Mouse (Mus musculus) gastrocnemius, postnatal 14 days (tissue): Measurements from ENCODE around the gene Prdm13. TPM values are rescaled to one million over a fixed set of nuclear protein-coding genes. Genes with fewer than 3 reads are reported as not detected.

Source experiments
- DNase-seq: peaks from one replicate; pipeline ENCODE4 v3.0.0; 2021; ENCODE audit warnings: mixed read lengths
- intact Hi-C: fragments of 180-260 bp; cut with DNase I; formaldehyde crosslinking; loops from one replicate; pipeline ENCODE4 v1.15.1; 2025; ENCODE audit warnings: low total_unique reads
- long read RNA-seq, 2 experiments: library from polyadenylated mRNA; stranded (forward); transcript quantifications; one replicate each; pipeline ENCODE4 v2.0.0; 2021
- total RNA-seq, 2 experiments: library from RNA; stranded (reverse); gene quantifications; 2 replicates each; pipeline ENCODE4 v1.2.3; 2021

Gene Prdm13
- not detected for total RNA-seq
- long read RNA-seq, experiment 1, result 0 reads
- long read RNA-seq, experiment 2, result 0 reads

DNA sequence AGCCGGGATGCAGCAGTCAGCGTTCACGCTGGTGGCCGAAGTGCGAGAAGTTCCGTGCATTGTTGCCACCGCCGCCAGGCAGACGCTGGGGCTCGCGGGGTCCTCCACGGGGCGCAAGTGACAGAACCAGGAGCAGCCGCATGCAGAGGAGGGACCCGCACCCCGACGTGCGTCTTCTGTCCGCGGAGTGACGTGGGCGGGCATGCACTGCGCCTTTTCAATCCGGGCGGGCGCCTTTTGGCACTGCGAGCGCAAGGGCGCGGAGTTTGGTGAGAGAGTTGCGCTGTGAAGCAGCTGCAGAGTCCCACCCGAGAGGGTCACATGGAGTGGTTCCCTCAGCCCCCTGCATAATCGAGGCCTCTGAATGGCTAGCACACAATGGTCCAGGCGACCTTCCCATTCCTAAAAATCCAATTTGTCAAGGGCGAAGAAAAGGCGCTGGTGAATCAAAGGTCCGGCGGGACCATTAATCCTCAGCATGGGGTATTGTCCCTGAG, at the start of gene Prdm13:
TSS of gene Prdm13 (minus strand) at position 369 of the 497 bp plus-strand sequence.
- no peak for DNase-seq
- intact Hi-C loops, result no loop called here

DNA sequence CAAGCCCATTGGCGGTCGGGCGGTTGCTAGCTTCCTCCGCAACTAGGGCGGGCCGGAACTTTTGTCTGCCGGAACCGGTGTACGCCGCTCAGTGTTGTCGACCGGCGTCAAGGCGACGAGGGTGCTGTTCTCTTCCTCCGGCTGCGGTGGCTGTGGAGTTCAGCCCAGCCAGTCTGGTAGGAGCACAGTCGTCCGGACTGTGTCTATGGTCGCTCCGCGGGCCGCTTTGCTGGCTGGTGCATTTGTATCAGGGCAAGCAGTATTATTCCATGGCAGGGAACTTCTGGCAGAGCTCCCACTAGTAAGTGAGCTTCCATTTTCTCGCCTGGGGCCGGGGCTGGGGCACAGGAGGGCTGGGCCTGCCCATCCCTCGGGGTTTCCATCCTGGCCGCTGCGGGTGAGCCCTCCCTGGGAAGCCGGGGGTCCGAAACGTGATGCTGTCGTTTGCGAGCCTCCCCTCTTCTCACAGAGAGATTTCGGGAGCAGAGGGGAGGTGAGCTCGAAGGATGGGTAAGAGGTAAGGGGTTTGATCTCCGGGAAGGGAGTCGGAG, 41.9 kb upstream of the Prdm13 start, which contains the start of gene Ccnc:
TSS of gene Ccnc (plus strand) at position 87 of the 551 bp plus-strand sequence.
- intact Hi-C loops, result loop anchor here (10.0 kb wide), 1 partner anchor 87 kb away; no protein-coding TSS in a partner anchor
- DNase-seq, result peak; percentile 91

DNA sequence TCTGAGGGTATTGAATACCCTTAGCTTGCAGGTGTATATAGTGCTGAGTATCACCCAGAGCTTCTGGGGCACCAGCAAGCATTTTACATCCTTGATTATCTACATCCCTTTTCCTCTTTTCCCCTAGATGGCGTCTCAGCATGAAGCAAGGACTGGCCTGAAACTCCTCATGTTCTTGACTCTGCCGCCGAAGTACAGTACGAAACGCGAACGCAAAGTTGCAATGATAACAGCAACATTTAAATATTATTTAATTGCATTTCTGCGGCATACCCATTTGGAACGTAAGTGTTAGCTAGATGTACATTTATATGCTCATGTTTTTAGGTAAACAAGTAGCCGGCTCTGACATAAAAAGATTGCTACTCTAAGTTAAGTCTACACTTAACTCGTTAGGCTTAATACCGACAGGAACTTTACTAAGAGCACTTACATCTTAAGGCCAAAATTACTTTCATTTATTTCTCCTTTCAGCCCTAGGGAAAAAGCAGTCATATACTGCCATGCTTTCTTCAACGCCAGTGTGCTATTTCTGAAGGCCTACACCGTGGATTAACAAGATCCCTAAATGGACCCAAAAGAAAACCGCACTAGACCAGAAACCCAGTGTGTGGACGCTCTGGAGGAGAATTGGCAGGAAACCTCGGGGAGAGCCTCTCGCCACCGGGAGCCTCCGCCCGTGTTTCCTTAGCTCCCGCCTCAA, 41.3 kb upstream of the Prdm13 start:
- intact Hi-C loops, result loop anchor here (10.0 kb wide), 1 partner anchor 88 kb away; no protein-coding TSS in a partner anchor
- DNase-seq, result peak; percentile 7

DNA sequence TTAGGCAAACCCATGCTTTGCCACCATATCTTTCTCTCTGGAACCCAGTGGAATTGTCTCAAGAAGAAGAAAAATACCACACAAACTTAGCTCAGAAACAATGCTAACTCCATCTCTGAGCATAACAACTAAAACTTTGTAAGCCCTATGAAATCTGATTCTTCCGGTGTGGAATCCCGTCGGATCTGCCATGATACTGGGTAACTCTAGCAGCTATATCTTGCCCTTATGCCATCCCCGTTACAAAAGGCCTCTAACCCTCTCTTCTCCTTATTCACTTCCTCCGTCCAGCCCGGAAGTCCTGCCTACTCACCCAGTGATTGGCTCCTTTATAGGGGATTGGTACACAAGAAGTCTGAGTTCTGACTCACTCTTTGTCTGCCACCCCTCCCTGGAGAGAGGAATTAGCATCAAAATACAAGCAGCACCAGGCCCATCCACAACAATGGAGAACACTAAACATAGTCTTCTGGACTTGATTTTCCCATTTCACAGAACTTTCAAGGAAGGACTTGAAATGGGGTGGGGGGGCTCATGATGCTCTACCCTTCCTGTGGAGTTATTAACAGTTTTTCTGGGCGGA, 37.1 kb upstream of the Prdm13 start:
- intact Hi-C loops, result loop anchor here (10.0 kb wide), 1 partner anchor 92 kb away; no protein-coding TSS in a partner anchor

DNA sequence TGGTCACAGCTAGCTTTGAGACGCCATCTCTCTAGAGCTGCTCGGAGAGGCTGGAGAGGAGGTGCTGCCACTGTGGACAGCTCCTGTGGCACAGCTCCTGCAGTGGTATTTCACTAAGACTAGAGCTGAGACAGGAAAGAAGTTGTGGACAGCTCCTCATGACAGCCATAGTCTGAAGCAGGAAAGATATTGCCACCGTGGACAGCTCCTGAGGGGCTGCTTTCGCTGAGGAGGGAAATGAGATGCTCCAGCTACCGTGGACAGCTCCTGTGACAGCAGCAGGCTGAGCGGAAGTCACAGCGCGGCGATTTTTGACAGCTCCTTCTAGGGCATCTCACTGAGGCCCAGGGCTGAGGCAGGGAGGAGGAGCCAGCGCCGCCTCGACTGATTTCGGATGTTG, 26.4 kb upstream of the Prdm13 start:
- intact Hi-C loops, result no loop called here
- peak; percentile 82 for DNase-seq

More for the DNA sequence above, 37.1 kb upstream of the Prdm13 start:
- no peak for DNase-seq

DNA sequence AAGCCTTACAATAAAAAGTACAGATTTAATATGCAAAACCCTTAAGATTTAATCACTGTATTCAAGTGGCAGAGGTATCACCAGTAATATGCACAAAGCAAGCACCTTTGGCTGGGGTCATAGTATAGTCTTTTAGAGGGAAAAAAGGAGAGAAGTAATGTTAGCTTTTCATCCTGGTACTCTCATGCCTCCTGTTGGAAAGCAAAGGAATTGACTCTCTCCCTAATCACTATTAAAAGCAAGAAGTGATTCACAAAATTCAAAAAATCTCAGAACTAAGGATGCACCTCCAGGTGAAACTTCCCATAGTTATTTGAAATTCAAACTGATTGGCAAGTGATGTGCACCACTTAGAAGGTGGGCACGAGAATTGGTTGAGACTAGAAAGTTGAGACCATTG, 19.3 kb upstream of the Prdm13 start:
- intact Hi-C loops, result no loop called here
- DNase-seq, result no peak

DNA sequence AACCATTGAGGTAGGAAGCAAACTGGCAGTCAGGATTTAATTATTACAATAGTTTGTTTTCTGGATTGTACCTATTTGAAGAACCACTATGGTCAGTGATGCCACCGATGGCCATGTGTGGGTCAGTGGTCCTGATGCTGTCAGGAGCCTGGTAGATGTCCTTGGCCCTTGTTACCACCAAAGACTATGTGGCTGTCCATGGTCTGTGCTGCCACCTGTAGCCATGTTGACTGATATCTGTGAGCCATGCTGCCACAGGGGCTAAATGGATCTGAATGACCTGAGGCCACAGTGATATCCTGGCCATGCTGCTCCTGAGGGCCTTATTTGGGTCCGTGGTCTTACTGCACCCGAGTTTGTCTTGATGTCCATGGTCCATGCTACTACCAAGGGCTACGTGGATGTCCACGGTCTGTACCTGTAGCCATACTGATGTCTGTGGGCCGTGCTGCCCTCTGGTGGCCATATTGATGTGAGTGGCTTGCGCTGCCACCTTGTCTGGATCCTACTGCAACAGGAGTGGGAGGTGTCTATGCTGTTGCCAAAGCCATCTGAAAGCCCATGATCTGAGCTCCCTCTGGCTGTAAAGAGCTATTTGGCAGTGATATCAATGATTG, 10.0 kb upstream of the Prdm13 start:
- intact Hi-C loops, result no loop called here
- no peak for DNase-seq

DNA sequence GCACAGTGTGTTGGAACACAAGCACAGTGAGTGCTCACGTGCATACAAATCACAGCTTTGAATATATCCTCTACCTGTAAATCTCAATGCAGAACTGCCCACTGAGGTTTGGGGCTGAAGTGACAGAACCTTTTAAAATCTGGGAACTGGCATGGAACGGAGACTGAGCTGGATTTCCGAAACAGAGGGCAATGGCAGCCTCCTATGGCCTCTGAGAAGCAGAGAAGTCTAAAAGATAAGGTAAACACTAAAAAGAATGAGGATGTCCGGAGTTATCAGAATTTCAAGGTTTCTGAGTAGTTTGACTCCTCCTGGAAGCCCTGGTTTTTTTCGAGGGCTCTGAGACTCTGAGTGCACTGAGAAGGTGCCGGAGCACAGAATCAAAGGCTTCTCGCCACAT, 4.5 kb upstream of the Prdm13 start:
- DNase-seq, result no peak
- intact Hi-C loops, result no loop called here

DNA sequence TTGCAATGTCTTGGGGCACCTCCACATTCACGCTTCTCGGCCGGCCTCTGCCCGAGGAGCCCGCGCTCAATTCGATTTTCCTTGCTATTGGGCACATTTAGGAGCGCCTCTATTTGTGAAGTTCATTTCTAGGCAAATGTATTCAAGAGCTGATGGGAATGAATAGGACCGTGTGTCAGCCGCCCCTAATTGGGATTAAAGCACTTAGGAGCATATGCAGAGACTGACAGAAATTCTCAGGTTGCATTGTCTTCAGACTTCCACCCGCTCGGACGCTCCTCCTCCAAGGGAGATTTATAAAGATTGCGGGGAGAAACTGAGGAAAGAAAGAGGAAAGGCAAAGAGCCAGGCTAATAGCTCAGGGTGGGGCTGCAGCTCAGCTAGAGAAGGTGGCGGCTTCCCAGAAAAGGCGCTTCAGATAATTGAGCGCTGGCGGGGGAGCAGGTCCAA, 3.8 kb upstream of the Prdm13 start:
- intact Hi-C loops, result no loop called here
- no peak for DNase-seq

DNA sequence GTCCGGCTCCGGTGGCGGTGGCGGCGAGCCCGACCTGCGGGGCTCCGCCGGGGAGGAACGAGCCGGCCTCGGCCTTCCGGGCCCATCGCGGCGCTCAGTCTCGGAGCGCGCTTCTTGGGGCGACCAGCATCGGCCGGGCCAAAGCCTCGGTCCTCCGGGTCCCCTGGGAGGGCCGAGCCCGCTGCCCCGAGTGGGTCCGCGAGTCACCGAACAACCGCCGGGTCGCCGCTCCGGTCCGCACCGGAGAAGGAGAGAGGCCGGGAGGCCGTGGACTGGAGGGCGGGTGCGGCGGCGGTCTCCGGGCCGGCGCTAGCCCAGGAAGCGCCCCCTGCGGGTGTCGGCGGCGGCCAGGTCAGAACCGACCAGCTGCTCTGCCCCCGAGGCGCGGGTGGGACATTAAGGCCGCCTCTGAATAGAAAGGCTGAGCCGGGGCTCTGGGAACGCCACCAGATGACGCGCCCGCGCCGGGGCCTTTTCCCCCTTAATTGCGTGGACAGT, 3.0 kb upstream of the Prdm13 start:
- intact Hi-C loops, result no loop called here
- DNase-seq, result peak; percentile 18

DNA sequence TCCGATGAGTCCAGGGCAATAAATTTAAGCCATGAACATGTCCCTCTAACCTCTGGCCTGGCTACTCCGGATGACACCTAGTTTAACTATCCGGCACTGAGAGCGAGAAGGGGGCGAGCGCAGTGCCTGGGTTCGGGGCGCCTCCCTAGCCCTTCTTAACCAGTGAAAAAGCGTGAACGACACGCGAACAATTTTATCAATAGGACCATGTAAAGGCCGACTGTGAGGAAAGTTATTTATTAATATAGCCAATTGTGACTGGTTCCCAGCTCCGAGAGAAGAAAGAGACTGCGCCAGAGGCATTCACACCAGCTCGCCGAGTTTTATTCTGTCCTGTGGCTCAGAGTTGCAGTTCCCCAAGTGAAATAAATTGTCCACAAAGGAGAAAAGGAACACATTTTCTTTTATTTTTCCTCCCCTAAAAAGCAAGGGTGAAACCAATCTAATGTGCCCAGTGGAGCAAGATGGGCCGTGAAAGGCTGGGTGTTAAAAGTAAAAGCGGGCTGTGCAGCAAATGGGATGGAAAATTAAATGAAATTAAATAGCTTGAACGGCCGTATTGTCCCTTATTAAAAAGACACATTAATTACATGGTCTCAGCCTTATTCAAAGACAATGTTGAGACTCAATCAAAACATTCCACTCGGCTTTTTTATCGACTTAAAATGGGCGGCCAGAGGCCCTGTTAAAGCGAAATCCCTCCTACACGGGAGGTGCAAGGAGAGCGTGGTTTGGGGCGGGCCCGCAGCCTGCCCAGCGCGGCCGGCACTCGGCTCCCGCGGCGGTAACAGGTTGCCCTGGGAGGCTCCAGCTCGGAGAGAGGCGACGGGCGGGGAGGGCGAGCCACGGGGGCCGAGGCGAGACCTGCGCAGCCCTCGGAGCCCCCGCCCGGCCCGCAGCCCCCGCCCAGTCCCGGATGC, 2.3 kb upstream of the Prdm13 start:
- intact Hi-C loops, result no loop called here
- no peak for DNase-seq

DNA sequence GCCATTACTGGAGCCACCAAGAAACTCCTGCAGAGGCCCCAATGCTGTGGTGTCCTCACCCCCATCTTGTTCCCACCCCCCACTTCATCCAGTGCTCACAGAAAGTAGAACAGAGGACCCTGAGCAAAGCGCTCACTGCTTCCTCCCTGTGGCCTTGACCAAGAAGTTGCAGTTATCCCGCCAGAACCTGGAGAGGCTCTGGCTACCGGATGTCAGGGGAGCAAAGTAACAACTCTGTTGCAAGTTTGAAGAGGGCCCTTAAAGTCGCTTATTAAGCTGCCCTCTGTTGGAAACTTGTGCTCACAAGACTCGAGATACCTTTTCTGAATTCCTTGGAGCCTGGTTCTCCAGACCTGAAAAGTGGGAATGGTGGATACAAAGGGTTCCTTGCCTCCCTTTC, 1.2 kb upstream of the Prdm13 start:
- DNase-seq, result no peak
- intact Hi-C loops, result no loop called here

DNA sequence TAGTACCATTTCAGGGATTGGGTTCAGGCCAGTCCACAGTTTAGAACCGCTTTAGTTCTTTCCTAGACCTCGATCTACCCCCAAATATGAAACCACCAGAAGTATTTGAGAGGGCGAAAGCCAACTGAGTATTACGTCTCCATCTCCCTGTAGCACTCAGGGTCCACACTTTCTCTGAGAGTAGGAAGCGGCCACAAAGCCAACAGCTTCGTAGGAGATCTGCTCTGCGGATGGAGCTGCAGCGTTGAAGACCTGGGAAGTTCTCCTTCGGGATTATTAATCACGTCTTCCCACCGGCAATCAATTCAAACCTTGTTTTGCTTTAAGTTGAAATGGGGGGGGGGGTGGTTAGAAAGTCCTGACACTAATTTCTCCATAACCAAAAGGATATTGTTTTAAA, 653 bp upstream of the Prdm13 start:
- intact Hi-C loops, result no loop called here
- DNase-seq, result no peak

DNA sequence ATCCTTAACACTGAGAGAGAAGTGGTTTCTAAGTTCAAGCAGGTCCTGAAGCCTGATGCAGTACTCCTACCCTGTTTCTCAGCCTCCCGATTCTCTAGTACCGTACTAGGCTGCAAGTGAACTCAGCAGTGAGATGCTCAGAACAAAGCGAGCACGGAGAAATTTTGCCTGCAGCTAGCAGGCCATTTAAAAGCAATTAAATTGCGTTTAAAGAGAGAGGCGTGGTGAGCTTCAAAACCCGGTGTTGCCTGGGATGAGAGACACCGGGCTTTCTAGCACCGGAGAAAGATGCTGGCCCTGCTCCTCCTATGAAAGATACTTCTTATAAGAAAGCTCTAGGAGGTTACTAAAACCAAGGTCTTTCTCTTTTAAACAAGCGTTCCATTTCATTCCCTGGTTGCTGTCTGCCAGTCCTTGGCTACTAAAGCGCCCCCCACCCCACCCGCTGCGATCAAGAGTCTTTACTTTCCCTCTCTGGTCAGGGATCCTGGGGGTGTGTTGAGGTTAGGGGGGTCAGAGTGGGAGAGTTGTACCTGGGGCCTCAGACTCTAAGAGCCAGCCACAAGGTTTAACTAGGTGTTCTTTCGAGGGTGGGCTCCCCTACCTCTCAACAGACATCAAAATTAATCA, 1.3 kb downstream of the Prdm13 start:
- DNase-seq, result no peak
- intact Hi-C loops, result no loop called here

DNA sequence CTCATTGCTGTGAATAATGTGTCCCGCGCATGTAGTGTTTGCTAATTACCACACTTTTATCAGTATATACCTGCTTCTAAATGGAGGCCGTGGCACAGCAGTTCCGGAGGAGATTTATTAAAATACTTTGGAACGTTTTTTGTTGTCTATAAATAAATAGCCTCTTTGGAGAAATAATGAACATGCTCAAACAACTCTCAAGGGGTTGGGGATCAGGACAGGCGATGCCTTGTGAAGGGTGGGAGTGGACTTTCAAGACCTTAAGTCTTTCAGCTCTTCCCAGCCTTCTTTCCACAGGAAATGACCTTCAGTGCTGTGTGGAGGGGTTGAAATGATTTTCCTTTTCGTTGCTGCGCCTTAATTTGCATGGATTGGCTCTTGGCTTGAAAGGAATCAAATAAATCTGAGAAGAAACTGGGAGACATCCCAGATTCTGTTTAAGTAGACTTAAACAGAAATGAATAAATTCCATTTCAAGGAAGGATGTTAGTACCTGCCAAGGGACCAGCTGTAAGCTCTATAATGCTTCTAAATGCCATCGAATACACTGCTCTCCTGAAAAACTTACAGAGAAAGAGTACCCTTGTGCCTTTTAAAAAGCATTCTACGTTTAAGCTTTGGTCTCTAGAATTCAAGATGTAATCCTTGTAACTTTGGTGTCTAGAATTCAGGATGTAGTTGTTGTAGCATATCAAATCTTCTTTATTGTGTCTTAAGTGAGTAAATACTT, 3.2 kb downstream of the Prdm13 start:
- intact Hi-C loops, result no loop called here
- no peak for DNase-seq

DNA sequence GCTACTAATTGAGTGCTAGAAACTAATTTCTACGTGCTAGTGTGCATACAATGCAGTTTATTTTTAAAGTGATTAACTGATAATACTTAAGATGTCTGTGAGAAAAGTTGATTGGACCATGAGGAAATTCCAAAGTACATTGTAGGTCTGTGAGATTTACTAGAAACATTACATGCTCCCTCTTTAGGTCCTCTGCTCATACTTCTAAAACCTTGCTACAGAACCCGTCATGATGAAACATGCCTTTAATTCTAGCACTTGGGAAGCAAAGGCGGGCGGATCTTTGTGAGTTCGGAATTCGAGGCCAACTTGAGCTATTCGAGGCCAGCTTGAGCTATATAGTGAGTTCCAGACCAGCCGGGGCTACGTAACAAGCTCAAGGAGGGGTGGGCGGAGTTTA, 4.8 kb downstream of the Prdm13 start:
- no peak for DNase-seq
- intact Hi-C loops, result no loop called here

DNA sequence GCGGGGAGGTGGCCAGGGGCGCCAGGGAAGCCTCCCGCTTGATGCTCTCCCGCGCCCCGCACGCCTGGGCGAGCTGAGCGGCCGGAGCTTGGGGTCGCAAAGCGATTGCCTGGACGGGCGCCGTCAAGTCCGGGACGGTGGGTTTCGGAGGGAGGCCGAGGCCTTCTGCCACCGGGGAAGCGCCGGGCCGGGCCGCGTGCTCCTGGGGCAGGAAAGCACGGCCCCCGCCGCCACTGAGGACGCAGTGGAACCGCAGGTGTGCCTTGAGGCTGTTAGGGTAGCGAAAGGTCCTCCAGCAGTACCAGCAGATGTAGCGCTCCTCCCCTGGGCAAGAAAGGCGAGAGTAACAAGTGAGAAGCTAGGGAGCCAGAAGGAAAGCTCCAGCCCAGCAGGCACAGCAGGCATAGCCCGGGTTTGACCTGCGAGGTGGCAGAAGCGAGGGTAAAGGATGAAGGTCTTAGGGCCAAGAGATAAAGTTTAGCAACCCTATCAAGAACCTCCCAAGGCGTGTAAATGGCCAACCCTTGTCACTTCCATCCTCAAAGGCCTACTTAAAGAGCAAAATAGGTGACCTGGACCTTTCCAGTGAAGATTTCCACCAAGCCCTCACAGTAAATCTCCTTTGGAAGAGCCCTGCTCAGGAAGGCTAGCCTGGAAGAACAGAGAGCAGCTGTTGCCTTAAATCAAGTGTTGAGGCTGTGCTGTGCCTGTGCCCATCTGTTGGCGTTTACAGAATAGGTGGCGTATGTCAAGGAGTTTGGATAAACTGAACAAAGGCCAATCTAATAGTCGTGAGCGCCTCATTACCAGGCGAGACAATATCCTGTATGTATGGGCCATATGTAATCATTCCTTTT, 5.9 kb downstream of the Prdm13 start:
- intact Hi-C loops, result no loop called here
- no peak for DNase-seq
